Mouse (Mus musculus): ENCODE results near the gene Rps16. TPM values are rescaled to one million over a fixed set of nuclear protein-coding genes. Genes with fewer than 3 reads are reported as not detected.

The Rps16 gene
- polyA plus RNA-seq, 1 experiment from 2014 or later = 824 TPM

DNA sequence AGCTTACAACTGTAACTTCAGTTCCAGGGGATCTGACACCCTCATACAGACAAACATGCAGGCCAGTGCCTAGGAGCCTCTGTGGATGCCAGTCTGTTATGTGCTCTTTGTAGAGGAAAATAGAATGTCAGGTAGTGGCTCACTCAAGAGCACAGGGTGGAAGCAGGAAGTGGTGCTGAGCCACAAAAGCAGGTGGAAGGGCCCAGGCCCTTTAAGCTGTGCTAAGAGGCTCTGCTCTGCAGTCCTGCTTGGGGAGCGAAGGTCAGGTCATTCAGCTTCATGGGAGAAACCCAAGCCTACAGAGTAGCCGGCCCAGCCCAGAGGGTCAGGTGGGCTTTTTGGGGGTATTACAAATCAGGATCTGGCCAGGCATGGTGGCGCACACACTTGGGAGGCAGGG is 4.8 kb downstream of the Rps16 start:
- ATAC-seq (ENCODE audit: low FRiP score) = no peak
- H3K4me3 ChIP-seq (ENCODE audit: low read depth, low read length) = no peak overlapping the region
- H3K27ac ChIP-seq (ENCODE audit: low read depth, low read length) = no peak overlapping the region
- H3K36me3 ChIP-seq (ENCODE audit: control insufficient read depth, insufficient read depth, low read length) = peaks cover 14% of the 10 kb centered on the region
- H3K27me3 ChIP-seq (ENCODE audit: control insufficient read depth, insufficient read depth, low read length) = no peaks in the 10 kb centered on the region
- 93% methylated on average over 3 of the region's 3 CpGs for WGBS
- no peak for DNase-seq (ENCODE audit: low spot score, missing footprints)
- no peaks in the 10 kb centered on the region for H3K9me3 ChIP-seq (ENCODE audit: control insufficient read depth, low read length)
- no peak overlapping the region for H3K9ac ChIP-seq (ENCODE audit: low read length)
- peaks cover 26% of the 10 kb centered on the region for H3K4me1 ChIP-seq (ENCODE audit: control insufficient read depth, insufficient read depth, low read length)
- no peak overlapping the region for H3K4me2 ChIP-seq

DNA sequence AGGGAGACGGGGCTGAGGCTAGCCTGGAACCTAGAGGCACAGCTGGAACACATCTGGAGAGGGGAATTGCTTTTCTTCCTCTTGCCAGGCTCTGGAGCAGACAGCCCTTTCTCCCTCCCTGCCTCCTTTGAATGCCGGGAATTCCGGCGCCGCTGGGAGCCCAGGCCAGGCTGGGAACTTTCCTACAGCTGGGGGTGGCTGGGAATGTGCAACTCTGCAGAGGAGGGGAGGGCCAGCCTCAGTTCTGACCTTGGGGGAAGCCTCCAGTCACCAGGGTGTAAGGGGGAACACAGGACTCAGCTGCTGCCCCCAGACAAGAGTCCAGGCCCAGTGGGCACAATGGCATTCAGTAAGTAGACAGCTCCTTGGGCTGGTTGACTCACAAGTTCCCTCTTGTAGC is 6.5 kb downstream of the Rps16 start:
- DNase-seq (ENCODE audit: low spot score, missing footprints) (no peak), ATAC-seq (ENCODE audit: low FRiP score) (peak; percentile 22; the same call in 1 of the 2 replicates)
- peak overlapping the region; percentile 58; the same call in 1 of the 2 replicates for H3K27ac ChIP-seq (ENCODE audit: low read depth, low read length)
- H3K4me1 ChIP-seq (ENCODE audit: control insufficient read depth, insufficient read depth, low read length) = peaks cover 18% of the 10 kb centered on the region
- H3K9ac ChIP-seq (ENCODE audit: low read length) = peak overlapping the region; percentile 37; the same call in 1 of the 2 replicates
- no peak overlapping the region for H3K4me3 ChIP-seq (ENCODE audit: low read depth, low read length)
- 2% methylated on average over 5 of the region's 5 CpGs for WGBS
- no peaks in the 10 kb centered on the region for H3K27me3 ChIP-seq (ENCODE audit: control insufficient read depth, insufficient read depth, low read length)
- peaks cover 30% of the 10 kb centered on the region for H3K36me3 ChIP-seq (ENCODE audit: control insufficient read depth, insufficient read depth, low read length)
- H3K9me3 ChIP-seq (ENCODE audit: control insufficient read depth, low read length) = no peaks in the 10 kb centered on the region; the same call in 1 of the 2 replicates
- H3K4me2 ChIP-seq = no peak overlapping the region

DNA sequence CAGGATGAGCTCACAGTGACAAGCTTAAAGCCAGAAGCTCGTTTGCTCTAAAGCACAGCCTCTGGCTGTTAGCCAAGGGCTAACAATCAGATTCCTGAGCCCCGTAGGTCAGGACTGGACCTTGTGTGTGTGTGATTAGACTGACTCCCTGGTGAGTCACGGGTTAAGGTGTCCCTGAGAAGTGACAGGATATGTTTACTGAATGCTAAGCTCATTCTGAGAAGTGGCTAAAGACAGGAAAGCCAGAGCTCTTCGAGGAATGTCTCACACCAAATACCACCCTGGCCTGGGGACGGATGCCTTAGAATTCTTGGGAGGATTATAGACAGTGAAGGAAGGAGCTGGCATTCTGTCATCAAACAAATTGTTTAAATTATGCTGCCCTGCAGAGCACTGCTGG is 7.5 kb downstream of the Rps16 start:
- no peak overlapping the region for H3K4me3 ChIP-seq (ENCODE audit: low read depth, low read length)
- no peaks in the 10 kb centered on the region; the same call in 1 of the 2 replicates for H3K9me3 ChIP-seq (ENCODE audit: control insufficient read depth, low read length)
- H3K4me1 ChIP-seq (ENCODE audit: control insufficient read depth, insufficient read depth, low read length) = peaks cover 18% of the 10 kb centered on the region
- H3K36me3 ChIP-seq (ENCODE audit: control insufficient read depth, insufficient read depth, low read length) = peaks cover 35% of the 10 kb centered on the region
- WGBS = 2% methylated on average over 5 of the region's 5 CpGs
- ATAC-seq (ENCODE audit: low FRiP score) (peak; percentile 64), DNase-seq (ENCODE audit: low spot score, missing footprints) (peak; percentile 91)
- H3K27ac ChIP-seq (ENCODE audit: low read depth, low read length) = peak overlapping the region; percentile 58
- no peaks in the 10 kb centered on the region for H3K27me3 ChIP-seq (ENCODE audit: control insufficient read depth, insufficient read depth, low read length)
- H3K4me2 ChIP-seq = 0 out of 2 replicates have a peak overlapping the region, but pooled peaks have one; percentile 8
- peak overlapping the region; percentile 37; the same call in 1 of the 2 replicates for H3K9ac ChIP-seq (ENCODE audit: low read length)

DNA sequence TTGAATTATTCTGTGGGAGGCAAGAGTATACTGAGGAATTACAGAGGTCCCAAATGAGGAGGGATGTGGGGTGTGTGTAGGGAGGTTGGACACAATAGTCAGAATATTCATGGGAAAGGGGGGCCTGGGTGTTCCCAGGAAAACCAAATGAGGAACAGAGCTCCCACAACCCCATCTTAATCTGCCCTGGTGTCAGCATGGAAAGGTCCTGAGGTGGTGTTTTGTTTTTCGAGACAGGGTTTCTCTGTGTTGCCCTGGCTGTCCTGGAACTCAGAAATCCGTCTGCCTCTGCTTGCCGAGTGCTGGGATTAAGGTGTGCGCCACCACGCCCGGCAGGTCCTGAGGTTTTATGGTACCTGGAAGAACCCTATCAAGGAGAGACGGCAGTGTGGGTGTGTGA is 8.0 kb downstream of the Rps16 start:
- peak overlapping the region; percentile 37; the same call in 1 of the 2 replicates for H3K9ac ChIP-seq (ENCODE audit: low read length)
- ATAC-seq (ENCODE audit: low FRiP score) (peak; percentile 50), DNase-seq (ENCODE audit: low spot score, missing footprints) (no peak)
- peaks cover 30% of the 10 kb centered on the region for H3K36me3 ChIP-seq (ENCODE audit: control insufficient read depth, insufficient read depth, low read length)
- H3K4me3 ChIP-seq (ENCODE audit: low read depth, low read length) = no peak overlapping the region
- H3K4me2 ChIP-seq = no peak overlapping the region
- no peaks in the 10 kb centered on the region; the same call in 1 of the 2 replicates for H3K9me3 ChIP-seq (ENCODE audit: control insufficient read depth, low read length)
- H3K27ac ChIP-seq (ENCODE audit: low read depth, low read length) = peak overlapping the region; percentile 58
- peaks cover 18% of the 10 kb centered on the region for H3K4me1 ChIP-seq (ENCODE audit: control insufficient read depth, insufficient read depth, low read length)
- 51% methylated on average over 7 of the region's 7 CpGs for WGBS
- no peaks in the 10 kb centered on the region for H3K27me3 ChIP-seq (ENCODE audit: control insufficient read depth, insufficient read depth, low read length)

DNA sequence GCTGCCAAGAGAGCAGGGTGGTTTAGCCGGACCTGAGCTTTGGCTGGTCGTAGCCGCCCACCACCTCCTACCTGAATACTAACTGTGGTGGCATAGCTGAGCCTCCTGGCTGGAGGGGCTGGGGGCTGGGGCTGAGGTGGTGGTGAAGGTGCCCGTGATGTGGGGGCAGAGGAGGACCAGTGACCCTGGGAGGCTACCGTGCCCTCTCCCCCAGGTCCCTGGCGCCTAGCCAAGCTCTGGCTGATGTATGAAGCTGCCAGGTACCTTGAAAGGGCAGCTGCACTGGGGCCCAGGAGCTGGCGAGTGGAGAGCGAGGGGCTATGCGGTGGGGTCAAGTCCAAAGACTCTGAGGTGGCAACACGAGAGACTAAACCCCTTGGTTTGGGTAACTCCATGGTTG is 9.4 kb downstream of the Rps16 start:
- Histone ChIP-seq H3K9ac (ENCODE audit: low read length) (no peak overlapping the region), H3K27me3 (ENCODE audit: control insufficient read depth, insufficient read depth, low read length) (no peaks in the 10 kb centered on the region), H3K27ac (ENCODE audit: low read depth, low read length) (no peak overlapping the region), H3K4me3 (ENCODE audit: low read depth, low read length) (no peak overlapping the region), H3K4me2 (no peak overlapping the region), H3K4me1 (ENCODE audit: control insufficient read depth, insufficient read depth, low read length) (peaks cover 18% of the 10 kb centered on the region), H3K9me3 (ENCODE audit: control insufficient read depth, low read length) (no peaks in the 10 kb centered on the region; the same call in 1 of the 2 replicates), H3K36me3 (ENCODE audit: control insufficient read depth, insufficient read depth, low read length) (peaks cover 32% of the 10 kb centered on the region)
- 92% methylated on average over 10 of the region's 10 CpGs for WGBS
- ATAC-seq (ENCODE audit: low FRiP score) = no peak
- no peak for DNase-seq (ENCODE audit: low spot score, missing footprints)

DNA sequence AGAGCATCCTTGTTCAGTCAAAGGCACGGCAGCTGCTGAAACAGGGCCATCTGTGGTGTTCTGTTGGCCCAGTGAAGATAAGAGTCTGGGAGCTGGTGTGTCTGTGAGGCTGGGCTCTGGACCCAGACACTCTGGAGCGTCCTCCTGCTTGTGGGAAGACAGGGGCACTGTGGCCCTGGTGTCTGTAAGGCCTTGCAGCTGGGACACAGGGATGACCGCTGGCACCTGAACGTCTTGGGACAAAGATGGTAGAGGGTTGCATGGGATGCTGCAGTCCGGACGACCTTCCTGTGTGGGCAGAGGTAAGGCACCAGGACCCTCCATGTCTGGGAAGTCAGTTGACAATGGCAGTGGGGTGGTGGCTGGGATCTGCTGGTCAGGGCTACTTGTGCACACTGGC is 9.8 kb downstream of the Rps16 start:
- 96% methylated on average over 6 of the region's 6 CpGs for WGBS
- H3K27me3 ChIP-seq (ENCODE audit: control insufficient read depth, insufficient read depth, low read length) = no peaks in the 10 kb centered on the region
- ATAC-seq (ENCODE audit: low FRiP score) = no peak
- no peak overlapping the region for H3K4me2 ChIP-seq
- no peak overlapping the region for H3K9ac ChIP-seq (ENCODE audit: low read length)
- H3K9me3 ChIP-seq (ENCODE audit: control insufficient read depth, low read length) = no peaks in the 10 kb centered on the region; the same call in 1 of the 2 replicates
- peaks cover 18% of the 10 kb centered on the region for H3K4me1 ChIP-seq (ENCODE audit: control insufficient read depth, insufficient read depth, low read length)
- H3K27ac ChIP-seq (ENCODE audit: low read depth, low read length) = no peak overlapping the region
- DNase-seq (ENCODE audit: low spot score, missing footprints) = no peak
- no peak overlapping the region for H3K4me3 ChIP-seq (ENCODE audit: low read depth, low read length)
- H3K36me3 ChIP-seq (ENCODE audit: control insufficient read depth, insufficient read depth, low read length) = peaks cover 36% of the 10 kb centered on the region

DNA sequence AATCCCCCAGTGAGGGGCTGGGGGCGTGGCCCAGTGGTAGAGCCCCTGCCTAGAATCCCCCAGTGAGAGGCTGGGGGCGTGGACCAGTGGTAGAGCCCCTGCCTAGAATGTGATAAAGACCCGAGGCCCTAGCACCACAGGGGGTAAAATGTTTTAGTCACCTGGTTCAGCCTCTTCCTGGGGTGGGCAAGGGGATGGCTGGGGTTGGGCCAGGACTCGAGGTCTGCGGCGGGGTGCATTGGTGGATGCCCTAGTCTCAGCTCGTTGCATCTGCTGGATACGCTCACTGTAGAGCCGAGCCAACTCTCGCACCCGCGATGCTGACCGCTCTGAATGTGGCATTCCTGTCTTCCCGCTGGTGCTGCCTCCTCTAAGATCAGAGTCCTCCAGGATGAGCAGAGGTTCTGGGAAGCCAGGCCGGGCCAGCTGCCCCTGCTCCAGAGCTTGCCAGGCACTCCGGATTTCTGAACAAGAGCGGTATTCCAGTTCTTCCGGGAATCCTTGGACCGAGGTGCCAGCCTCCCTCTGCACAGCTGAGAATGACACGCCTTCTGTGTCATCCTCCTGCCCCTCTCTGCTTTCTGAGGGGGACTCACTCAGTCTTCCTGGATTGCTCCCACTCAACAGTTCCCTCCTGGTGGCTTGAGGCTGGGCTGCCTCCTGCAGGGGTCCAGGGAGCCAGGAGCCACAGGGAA is 11.3 kb downstream of the Rps16 start:
- no peak for DNase-seq (ENCODE audit: low spot score, missing footprints)
- no peak overlapping the region for H3K4me2 ChIP-seq
- WGBS = 95% methylated on average over 20 of the region's 20 CpGs
- H3K27me3 ChIP-seq (ENCODE audit: control insufficient read depth, insufficient read depth, low read length) = no peaks in the 10 kb centered on the region
- H3K9me3 ChIP-seq (ENCODE audit: control insufficient read depth, low read length) = no peaks in the 10 kb centered on the region; the same call in 1 of the 2 replicates
- no peak overlapping the region for H3K27ac ChIP-seq (ENCODE audit: low read depth, low read length)
- peaks cover 38% of the 10 kb centered on the region for H3K36me3 ChIP-seq (ENCODE audit: control insufficient read depth, insufficient read depth, low read length)
- ATAC-seq (ENCODE audit: low FRiP score) = no peak
- H3K9ac ChIP-seq (ENCODE audit: low read length) = no peak overlapping the region
- peaks cover 16% of the 10 kb centered on the region for H3K4me1 ChIP-seq (ENCODE audit: control insufficient read depth, insufficient read depth, low read length)
- H3K4me3 ChIP-seq (ENCODE audit: low read depth, low read length) = no peak overlapping the region

DNA sequence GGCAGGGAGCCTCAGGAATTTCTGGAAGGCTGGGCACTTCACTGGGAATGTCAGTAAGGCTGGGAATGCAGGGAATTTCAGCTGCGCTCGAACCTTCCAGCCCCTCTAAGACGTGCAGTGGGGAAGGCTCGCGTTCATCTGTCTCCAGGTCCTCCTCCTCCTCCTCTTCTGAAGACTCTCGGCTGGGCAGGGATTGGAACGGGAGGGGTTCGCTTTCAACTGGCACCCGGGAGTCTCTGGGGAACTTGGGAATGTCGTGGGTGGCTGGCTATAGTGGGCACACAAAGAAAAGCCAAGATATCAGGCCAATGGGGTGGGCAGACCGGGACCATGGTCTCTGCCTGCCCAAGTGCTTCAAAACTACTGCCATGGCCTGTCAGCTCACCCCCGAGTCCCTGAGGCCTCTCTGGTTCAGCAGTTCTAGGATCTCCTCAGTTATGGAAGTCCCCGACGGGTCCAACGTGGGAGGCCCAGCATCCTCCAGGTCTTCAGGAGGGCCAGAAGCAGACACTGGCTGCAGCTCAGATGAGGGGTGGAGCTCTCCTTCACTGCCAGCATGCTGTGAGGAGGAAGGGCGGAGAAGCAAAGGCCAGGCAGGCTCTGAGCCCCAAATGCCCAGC is 12.1 kb downstream of the Rps16 start:
- Histone ChIP-seq H3K9ac (ENCODE audit: low read length) (no peak overlapping the region), H3K4me2 (no peak overlapping the region), H3K4me3 (ENCODE audit: low read depth, low read length) (no peak overlapping the region), H3K36me3 (ENCODE audit: control insufficient read depth, insufficient read depth, low read length) (peaks cover 44% of the 10 kb centered on the region), H3K27me3 (ENCODE audit: control insufficient read depth, insufficient read depth, low read length) (no peaks in the 10 kb centered on the region), H3K4me1 (ENCODE audit: control insufficient read depth, insufficient read depth, low read length) (peaks cover 9% of the 10 kb centered on the region), H3K27ac (ENCODE audit: low read depth, low read length) (no peak overlapping the region), H3K9me3 (ENCODE audit: control insufficient read depth, low read length) (no peaks in the 10 kb centered on the region; the same call in 1 of the 2 replicates)
- ATAC-seq (ENCODE audit: low FRiP score) = no peak
- WGBS = 82% methylated on average over 16 of the region's 16 CpGs
- DNase-seq (ENCODE audit: low spot score, missing footprints) = no peak

DNA sequence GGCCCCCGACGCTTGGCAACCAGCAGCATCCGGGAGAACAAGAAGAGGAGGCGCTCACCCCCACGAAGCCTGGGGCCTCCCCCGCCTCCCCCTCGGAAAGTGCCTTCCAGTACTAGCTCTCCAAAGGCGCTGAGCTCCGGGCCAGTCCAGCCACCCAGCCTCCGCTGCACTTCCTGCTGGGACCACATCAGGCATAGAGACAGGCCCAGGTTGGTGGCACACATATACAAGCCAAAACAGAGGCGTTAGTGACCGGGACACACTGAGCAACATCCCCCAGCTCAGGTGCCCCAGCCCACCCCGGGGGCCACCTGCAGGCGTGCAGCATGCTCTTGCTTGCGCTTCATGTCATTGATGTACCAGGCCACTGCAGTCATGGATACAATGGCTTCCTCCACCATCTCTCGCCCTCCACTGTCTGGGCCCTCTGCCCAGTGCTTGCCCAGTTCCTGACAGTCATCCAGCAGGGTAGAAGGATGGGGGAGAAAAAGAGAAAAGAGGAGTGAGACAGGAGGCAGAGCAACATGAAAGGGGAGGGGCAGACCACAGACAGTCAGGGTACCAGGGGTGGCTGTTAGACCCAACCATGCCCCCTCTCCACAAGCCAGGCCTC is 17.3 kb downstream of the Rps16 start:
- Histone ChIP-seq H3K4me3 (ENCODE audit: low read depth, low read length) (no peak overlapping the region), H3K27me3 (ENCODE audit: control insufficient read depth, insufficient read depth, low read length) (no peaks in the 10 kb centered on the region), H3K27ac (ENCODE audit: low read depth, low read length) (no peak overlapping the region), H3K9me3 (ENCODE audit: control insufficient read depth, low read length) (no peaks in the 10 kb centered on the region), H3K36me3 (ENCODE audit: control insufficient read depth, insufficient read depth, low read length) (peaks cover 33% of the 10 kb centered on the region), H3K4me2 (no peak overlapping the region), H3K9ac (ENCODE audit: low read length) (no peak overlapping the region), H3K4me1 (ENCODE audit: control insufficient read depth, insufficient read depth, low read length) (peaks cover 16% of the 10 kb centered on the region)
- ATAC-seq (ENCODE audit: low FRiP score) (no peak), DNase-seq (ENCODE audit: low spot score, missing footprints) (no peak)
- WGBS = 91% methylated on average over 16 of the region's 16 CpGs

Measured in midbrain, embryonic 11.5 days (tissue).